Mouse (Mus musculus) neural tube, embryonic 15.5 days (tissue): ENCODE measurements around the gene Pafah2. TPM values are rescaled to one million over a fixed set of nuclear protein-coding genes. Genes with fewer than 3 reads are reported as not detected.

Source experiments
- ATAC-seq: fragments of 200-750 bp; cut with Nextera tagmentation; 2 replicates; pipeline ENCODE4 v1.8.0; 2017; ENCODE audit warnings: mild to moderate bottlenecking, moderate TSS enrichment, moderate library complexity; ENCODE audit not compliant: low FRiP score
- H3K27ac ChIP-seq: fragments of 300-500 bp; sonication (generic); replicated peaks from 2 replicates; pipeline ENCODE4 v1.5.1; 2015; ENCODE audit warnings: mild to moderate bottlenecking, inconsistent platforms
- H3K27me3 ChIP-seq: fragments of 300-500 bp; sonication (generic); replicated peaks from 2 replicates; pipeline ENCODE4 v1.6.1; 2015; ENCODE audit warnings: inconsistent platforms
- H3K36me3 ChIP-seq: fragments of 300-500 bp; sonication (generic); 2 replicates; pipeline ENCODE4 v1.6.1; 2015; ENCODE audit warnings: inconsistent platforms
- H3K4me1 ChIP-seq: fragments of 300-500 bp; sonication (generic); 2 replicates; pipeline ENCODE4 v1.6.1; 2015; ENCODE audit warnings: inconsistent platforms
- H3K4me2 ChIP-seq: fragments of 300-500 bp; sonication (generic); 2 replicates; pipeline ENCODE4 v1.6.1; 2015; ENCODE audit warnings: inconsistent platforms, mild to moderate bottlenecking, moderate library complexity
- H3K4me3 ChIP-seq: fragments of 300-500 bp; sonication (generic); replicated peaks from 2 replicates; pipeline ENCODE4 v1.5.1; 2015; ENCODE audit warnings: mild to moderate bottlenecking, inconsistent platforms
- H3K9ac ChIP-seq: fragments of 300-500 bp; sonication (generic); replicated peaks from 2 replicates; pipeline ENCODE4 v1.6.1; 2015; ENCODE audit warnings: mild to moderate bottlenecking, inconsistent platforms
- H3K9me3 ChIP-seq: fragments of 300-500 bp; sonication (generic); replicated peaks from 2 replicates; pipeline ENCODE4 v1.6.1; 2016; ENCODE audit warnings: inconsistent platforms
- WGBS: fragments of 180-500 bp; shearing (Covaris S2); methylation state at CpG from one replicate; pipeline ENCODE4 v1.1.7; 2015; ENCODE audit warnings: mixed read lengths; 5-methylcytosine and 5-hydroxymethylcytosine counted together
- polyA plus RNA-seq: library from polyadenylated mRNA; unstranded; fragments of >200 nt; fragmentation: Nextera tagmentation; extraction: Ambion mirVana; gene quantifications from 2 replicates; pipeline ENCODE4 v1.2.1, GENCODE M21; 2015

Pafah2 gene
- polyA plus RNA-seq, 1 experiment from 2014 or later = 7.5 TPM

- ATAC-seq = no peak
- 22% methylated on average over 5 of the region's 5 CpGs for WGBS
- Histone ChIP-seq H3K4me3 (peak overlapping the region; percentile 44), H3K27me3 (no peaks in the 10 kb centered on the region), H3K9me3 (no peaks in the 10 kb centered on the region), H3K36me3 (no peaks in the 10 kb centered on the region), H3K9ac (0 out of 2 replicates have a peak overlapping the region, but pooled peaks have one; percentile 28), H3K4me1 (peaks cover 41% of the 10 kb centered on the region), H3K4me2 (peak overlapping the region; percentile 78), H3K27ac (peak overlapping the region; percentile 52)
Observed at GRCm38 (mm10) chr4:134400206-134400605, 4.1 kb downstream of the Pafah2 start.

GRCm38 (mm10) chr4:134401181-134401661 lies 5.1 kb downstream of the Pafah2 start:
- Histone ChIP-seq H3K4me1 (peaks cover 38% of the 10 kb centered on the region), H3K36me3 (no peaks in the 10 kb centered on the region), H3K27me3 (no peaks in the 10 kb centered on the region), H3K4me2 (peak overlapping the region; percentile 78), H3K9me3 (no peaks in the 10 kb centered on the region), H3K4me3 (peak overlapping the region; percentile 44), H3K27ac (peak overlapping the region; percentile 88), H3K9ac (peak overlapping the region; percentile 51)
- ATAC-seq = peak; percentile 82
- 2% methylated on average over 19 of the region's 19 CpGs for WGBS

- H3K9me3 ChIP-seq = no peaks in the 10 kb centered on the region
- H3K4me2 ChIP-seq = peak overlapping the region; percentile 78
- H3K27me3 ChIP-seq = no peaks in the 10 kb centered on the region
- H3K36me3 ChIP-seq = no peaks in the 10 kb centered on the region
- 65% methylated on average over 16 of the region's 16 CpGs for WGBS
- ATAC-seq = peak; percentile 43; the same call in 1 of the 2 replicates
- peaks cover 33% of the 10 kb centered on the region for H3K4me1 ChIP-seq
- H3K4me3 ChIP-seq = peak overlapping the region; percentile 44; the same call in 1 of the 2 replicates
- H3K9ac ChIP-seq = peak overlapping the region; percentile 17; the same call in 1 of the 2 replicates
- H3K27ac ChIP-seq = peak overlapping the region; percentile 88
Observed at GRCm38 (mm10) chr4:134401856-134402570, 5.9 kb downstream of the Pafah2 start.

GRCm38 (mm10) chr4:134402571-134403262 lies 6.6 kb downstream of the Pafah2 start:
- Histone ChIP-seq H3K9ac (no peak overlapping the region), H3K27ac (no peak overlapping the region), H3K9me3 (no peaks in the 10 kb centered on the region), H3K4me2 (no peak overlapping the region), H3K4me1 (peaks cover 29% of the 10 kb centered on the region), H3K27me3 (no peaks in the 10 kb centered on the region), H3K36me3 (no peaks in the 10 kb centered on the region), H3K4me3 (no peak overlapping the region)
- no peak for ATAC-seq
- 86% methylated on average over 16 of the region's 16 CpGs for WGBS

GRCm38 (mm10) chr4:134403721-134404120 lies 7.6 kb downstream of the Pafah2 start:
- H3K4me1 ChIP-seq = peaks cover 29% of the 10 kb centered on the region
- H3K27me3 ChIP-seq = no peaks in the 10 kb centered on the region
- H3K4me2 ChIP-seq = no peak overlapping the region
- 48% methylated on average over 7 of the region's 7 CpGs for WGBS
- ATAC-seq = no peak
- H3K4me3 ChIP-seq = no peak overlapping the region
- no peaks in the 10 kb centered on the region for H3K36me3 ChIP-seq
- no peak overlapping the region for H3K9ac ChIP-seq
- H3K27ac ChIP-seq = no peak overlapping the region
- no peaks in the 10 kb centered on the region for H3K9me3 ChIP-seq

DNA sequence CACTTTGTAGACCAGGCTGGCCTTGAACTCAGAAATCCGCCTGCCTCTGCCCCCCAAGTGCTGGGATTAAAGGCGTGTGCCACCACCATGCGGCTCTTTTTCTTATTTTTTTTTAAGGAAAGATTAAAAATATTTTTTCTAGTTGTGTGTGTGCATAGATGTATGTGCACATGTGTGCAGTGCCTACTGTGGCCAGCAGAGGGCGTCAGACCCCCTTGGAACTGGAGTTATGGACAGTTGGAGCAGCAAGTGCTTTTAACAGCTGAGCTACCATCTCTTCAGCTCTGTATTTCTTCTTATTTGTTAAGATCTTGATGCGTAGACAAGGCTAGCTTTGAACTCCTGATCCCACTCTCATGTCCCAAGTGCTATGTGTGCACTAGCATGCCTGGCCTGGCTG lies 13.2 kb downstream of the Pafah2 start:
- WGBS = 71% methylated on average over 5 of the region's 5 CpGs
- no peak overlapping the region for H3K9ac ChIP-seq
- no peak for ATAC-seq
- no peak overlapping the region for H3K27ac ChIP-seq
- no peak overlapping the region for H3K4me2 ChIP-seq
- H3K27me3 ChIP-seq = no peaks in the 10 kb centered on the region
- peaks cover 2% of the 10 kb centered on the region; the same call in 1 of the 2 replicates for H3K36me3 ChIP-seq
- no peaks in the 10 kb centered on the region for H3K9me3 ChIP-seq
- H3K4me3 ChIP-seq = no peak overlapping the region
- H3K4me1 ChIP-seq = no peaks in the 10 kb centered on the region

- H3K9ac ChIP-seq = no peak overlapping the region
- peak overlapping the region; percentile 15; the same call in 1 of the 2 replicates for H3K4me2 ChIP-seq
- H3K27me3 ChIP-seq = no peaks in the 10 kb centered on the region
- no peak overlapping the region for H3K4me3 ChIP-seq
- WGBS = 56% methylated on average over 17 of the region's 17 CpGs
- no peaks in the 10 kb centered on the region for H3K9me3 ChIP-seq
- peaks cover 12% of the 10 kb centered on the region for H3K4me1 ChIP-seq
- no peak overlapping the region; the same call in 1 of the 2 replicates for H3K27ac ChIP-seq
- no peak for ATAC-seq
- peaks cover 9% of the 10 kb centered on the region; the same call in 1 of the 2 replicates for H3K36me3 ChIP-seq
Observed at GRCm38 (mm10) chr4:134416177-134416576, 20.1 kb downstream of the Pafah2 start.

DNA sequence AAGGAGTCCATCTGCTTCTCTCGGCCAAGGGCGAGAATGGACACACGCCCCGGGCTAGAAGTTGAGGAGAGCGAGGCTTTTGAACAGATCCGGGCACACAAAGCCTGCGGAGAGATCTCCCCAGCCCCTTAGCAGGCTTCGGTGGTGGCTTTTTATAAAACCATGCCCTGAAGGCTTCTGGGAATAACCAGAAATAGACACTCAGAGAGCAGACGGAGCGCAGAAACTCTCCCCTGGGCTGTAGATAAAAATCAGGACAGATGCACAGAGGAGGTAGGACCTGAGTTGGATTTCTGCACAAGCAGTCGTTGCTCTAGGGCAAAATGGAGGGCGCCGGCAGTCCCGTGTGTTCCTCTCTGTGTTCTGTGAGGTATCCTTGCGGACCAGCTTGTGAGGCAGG lies 20.5 kb downstream of the Pafah2 start:
- no peak overlapping the region for H3K4me3 ChIP-seq
- no peaks in the 10 kb centered on the region for H3K27me3 ChIP-seq
- peaks cover 9% of the 10 kb centered on the region; the same call in 1 of the 2 replicates for H3K36me3 ChIP-seq
- no peak overlapping the region for H3K9ac ChIP-seq
- WGBS = 50% methylated on average over 15 of the region's 15 CpGs
- no peak for ATAC-seq
- peak overlapping the region; percentile 15; the same call in 1 of the 2 replicates for H3K4me2 ChIP-seq
- H3K4me1 ChIP-seq = peaks cover 12% of the 10 kb centered on the region
- H3K27ac ChIP-seq = no peak overlapping the region; the same call in 1 of the 2 replicates
- H3K9me3 ChIP-seq = no peaks in the 10 kb centered on the region

DNA sequence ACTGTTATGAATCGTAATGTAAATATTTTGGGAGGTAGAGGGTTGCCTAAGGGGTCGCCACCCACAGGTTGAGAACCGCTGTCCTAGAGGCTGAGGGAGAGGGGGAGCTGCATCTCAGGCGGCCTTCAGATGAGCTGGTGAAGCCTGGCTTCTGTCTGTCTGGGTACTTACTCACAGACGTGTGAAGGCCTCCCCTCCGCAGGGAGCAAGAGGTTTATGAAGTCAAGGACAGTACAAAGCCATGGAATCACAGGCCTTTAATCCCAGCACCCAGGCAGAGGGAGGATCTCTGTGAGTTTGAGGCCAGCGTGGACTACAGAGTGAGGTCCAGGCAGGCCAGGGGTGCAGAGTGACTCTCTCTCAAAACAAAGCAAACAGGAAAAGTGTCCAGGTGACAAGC lies 21.0 kb downstream of the Pafah2 start:
- Histone ChIP-seq H3K9me3 (no peaks in the 10 kb centered on the region), H3K27ac (no peak overlapping the region), H3K4me2 (no peak overlapping the region), H3K4me3 (no peak overlapping the region), H3K4me1 (peaks cover 12% of the 10 kb centered on the region), H3K9ac (no peak overlapping the region), H3K27me3 (no peaks in the 10 kb centered on the region), H3K36me3 (peaks cover 9% of the 10 kb centered on the region; the same call in 1 of the 2 replicates)
- 67% methylated on average over 7 of the region's 7 CpGs for WGBS
- no peak for ATAC-seq

DNA sequence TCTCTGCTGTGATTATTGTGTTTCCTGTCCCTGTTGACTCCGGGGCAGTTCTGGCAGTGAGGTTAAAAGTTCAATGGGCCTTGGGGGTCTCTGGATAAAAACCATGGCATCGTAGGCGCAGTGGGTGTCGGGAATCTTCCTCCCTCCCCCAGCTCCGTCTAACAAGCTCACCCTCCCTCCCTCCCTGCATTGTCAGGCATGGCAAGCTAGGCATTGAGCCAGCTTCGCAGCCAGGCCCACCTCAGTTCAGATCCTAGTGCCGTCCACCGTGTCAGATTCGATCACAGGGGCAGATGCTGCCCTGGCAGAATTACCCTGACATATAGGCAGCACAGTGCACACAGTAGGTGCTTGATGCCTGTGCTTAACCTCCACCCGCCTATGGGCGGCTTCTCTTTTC lies 25.9 kb downstream of the Pafah2 start:
- H3K9me3 ChIP-seq = no peaks in the 10 kb centered on the region
- no peak overlapping the region for H3K9ac ChIP-seq
- H3K27me3 ChIP-seq = no peaks in the 10 kb centered on the region
- 42% methylated on average over 11 of the region's 11 CpGs for WGBS
- H3K27ac ChIP-seq = no peak overlapping the region
- no peak overlapping the region for H3K4me2 ChIP-seq
- peaks cover 4% of the 10 kb centered on the region; the same call in 1 of the 2 replicates for H3K36me3 ChIP-seq
- no peak for ATAC-seq
- no peak overlapping the region for H3K4me3 ChIP-seq
- 0 out of 2 replicates have a peak, but pooled peaks cover 1% of the 10 kb centered on the region for H3K4me1 ChIP-seq

DNA sequence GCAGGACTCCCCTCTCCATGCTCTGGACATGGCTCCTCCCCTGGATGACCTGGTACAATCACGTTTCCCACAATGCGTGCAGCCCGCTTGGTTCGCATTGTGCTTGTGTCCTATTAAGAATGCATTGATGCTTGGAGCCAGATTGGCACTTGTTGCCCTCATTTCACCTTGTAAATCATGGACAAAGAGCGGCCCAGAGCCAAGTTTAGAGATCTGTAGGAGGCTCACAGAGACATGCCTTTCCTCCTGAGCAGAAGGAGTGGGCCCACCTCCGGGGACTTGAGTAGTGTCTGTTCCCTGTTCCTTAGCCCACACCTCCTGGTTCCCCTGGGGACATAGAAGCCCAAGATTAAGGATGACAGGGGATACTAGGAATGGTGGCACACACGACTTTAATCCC lies 27.8 kb downstream of the Pafah2 start:
- Histone ChIP-seq H3K9ac (no peak overlapping the region), H3K9me3 (no peaks in the 10 kb centered on the region), H3K4me3 (no peak overlapping the region), H3K27ac (no peak overlapping the region), H3K4me2 (no peak overlapping the region), H3K27me3 (no peaks in the 10 kb centered on the region), H3K36me3 (no peaks in the 10 kb centered on the region; the same call in 1 of the 2 replicates), H3K4me1 (no peaks in the 10 kb centered on the region)
- WGBS = 79% methylated on average over 7 of the region's 7 CpGs
- ATAC-seq = no peak
